Mouse (Mus musculus) lung, postnatal 25 days (tissue): ENCODE results near the gene Map2k6.

Experiments used
- DNase-seq: peaks from one replicate; pipeline ENCODE4 v3.0.0; 2022; ENCODE audit warnings: low spot score

Gene Map2k6

GRCm38 (mm10) chr11:110403602-110404001 is 4.7 kb downstream of the Map2k6 start:
- DNase-seq, result no peak

GRCm38 (mm10) chr11:110405607-110406006 is 6.7 kb downstream of the Map2k6 start:
- DNase-seq, result no peak

GRCm38 (mm10) chr11:110409131-110409530 is 10.2 kb downstream of the Map2k6 start:
- no peak for DNase-seq

GRCm38 (mm10) chr11:110409776-110410175 is 10.9 kb downstream of the Map2k6 start:
- DNase-seq, result no peak

- DNase-seq, result no peak
Measured at GRCm38 (mm10) chr11:110411596-110411995, 12.7 kb downstream of the Map2k6 start.

GRCm38 (mm10) chr11:110414263-110414662 is 15.3 kb downstream of the Map2k6 start:
- DNase-seq, result no peak

GRCm38 (mm10) chr11:110416691-110417090 is 17.8 kb downstream of the Map2k6 start:
- no peak for DNase-seq

GRCm38 (mm10) chr11:110420463-110420862 is 21.5 kb downstream of the Map2k6 start:
- no peak for DNase-seq

- DNase-seq, result no peak
Measured at GRCm38 (mm10) chr11:110426572-110427145, 27.7 kb downstream of the Map2k6 start.

GRCm38 (mm10) chr11:110427159-110427561 is 28.2 kb downstream of the Map2k6 start:
- DNase-seq, result no peak

GRCm38 (mm10) chr11:110428999-110429398 is 30.1 kb downstream of the Map2k6 start:
- DNase-seq, result no peak

GRCm38 (mm10) chr11:110429837-110430418 is 31.0 kb downstream of the Map2k6 start:
- no peak for DNase-seq

GRCm38 (mm10) chr11:110435839-110436556 is 37.1 kb downstream of the Map2k6 start:
- no peak for DNase-seq

- no peak for DNase-seq
Measured at GRCm38 (mm10) chr11:110436998-110437397, 38.1 kb downstream of the Map2k6 start.

GRCm38 (mm10) chr11:110438135-110438534 is 39.2 kb downstream of the Map2k6 start:
- DNase-seq, result no peak

GRCm38 (mm10) chr11:110438700-110439296 is 39.9 kb downstream of the Map2k6 start:
- DNase-seq, result no peak

GRCm38 (mm10) chr11:110439354-110439753 is 40.4 kb downstream of the Map2k6 start:
- DNase-seq, result no peak

- no peak for DNase-seq
Measured at GRCm38 (mm10) chr11:110444576-110444975, 45.7 kb downstream of the Map2k6 start.

- peak; percentile 29 for DNase-seq
Measured at GRCm38 (mm10) chr11:110448131-110448725, 49.3 kb downstream of the Map2k6 start.

- DNase-seq, result peak; percentile 16
Measured at GRCm38 (mm10) chr11:110448726-110449161, 49.8 kb downstream of the Map2k6 start.

GRCm38 (mm10) chr11:110449183-110449582 is 50.3 kb downstream of the Map2k6 start:
- DNase-seq, result no peak

- DNase-seq, result no peak
Measured at GRCm38 (mm10) chr11:110450091-110450757, 51.3 kb downstream of the Map2k6 start.
